Mouse (Mus musculus): ENCODE measurements around the gene Lin7a.

GRCm38 (mm10) chr10:107319648-107320047 lies 48.2 kb downstream of the Lin7a start:
- TF ChIP-seq CTCF (IDR thresholded peaks at IDR 0.05; ENCODE audit: extremely low read depth, insufficient read depth, insufficient read length, insufficient replicate concordance) (no peak), POLR2A (IDR thresholded peaks at IDR 0.05; ENCODE audit: low read depth, low read length) (no peak)

Data from spleen, adult 2 months (tissue).